Mouse (Mus musculus) splenic B cell, adult 2 months (primary cell): Measurements from ENCODE around the gene Aldh3a2.
"Not testable (repeated sequence)": the region's sequence is repeated elsewhere in the genome, so short reads cannot be mapped to it uniquely, and the experiment has no call there.

Experiments
- DNase-seq: peaks from one replicate; pipeline ENCODE4 v3.0.0-alpha.2; 2011; ENCODE audit warnings: low read depth, low spot score
- H3K27me3 ChIP-seq: 2 replicates; pipeline ENCODE4 v1.6.1; 2012; ENCODE audit warnings: mild to moderate bottlenecking, low read length, moderate library complexity, mixed read lengths; ENCODE audit not compliant: control insufficient read depth, poor library complexity, insufficient read depth, severe bottlenecking
- H3K36me3 ChIP-seq: 2 replicates; pipeline ENCODE4 v1.6.1; 2012; ENCODE audit warnings: mild to moderate bottlenecking, low read length, moderate library complexity, mixed read lengths; ENCODE audit not compliant: control insufficient read depth, poor library complexity, insufficient read depth, severe bottlenecking

Gene Aldh3a2

DNA sequence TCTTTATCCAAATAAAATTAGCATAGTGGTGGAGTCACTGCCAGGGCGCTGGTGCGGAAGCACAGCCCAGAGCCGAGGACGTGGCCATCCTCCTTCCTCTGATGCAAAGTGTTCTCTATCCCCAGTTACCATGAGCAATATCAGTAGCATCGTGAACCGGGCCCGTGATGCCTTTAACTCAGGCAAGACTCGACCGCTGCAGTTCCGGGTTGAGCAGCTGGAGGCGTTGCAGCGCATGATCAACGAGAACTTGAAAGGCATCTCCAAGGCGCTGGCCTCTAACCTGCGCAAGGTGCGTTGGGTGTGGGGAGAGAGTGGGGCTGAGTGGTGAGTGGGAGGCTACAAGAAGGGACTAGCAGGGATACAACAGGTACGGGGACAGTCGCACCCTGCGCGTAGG lies 55.2 kb downstream of the Aldh3a2 start:
- H3K36me3 ChIP-seq = no peaks in the 10 kb centered on the region
- H3K27me3 ChIP-seq = no peaks in the 10 kb centered on the region
- DNase-seq = peak; percentile 14

GRCm38 (mm10) chr11:61208316-61208715 lies 58.9 kb downstream of the Aldh3a2 start:
- no peaks in the 10 kb centered on the region for H3K36me3 ChIP-seq
- no peaks in the 10 kb centered on the region for H3K27me3 ChIP-seq
- DNase-seq = no peak

GRCm38 (mm10) chr11:61207487-61208246 lies 59.6 kb downstream of the Aldh3a2 start, which contains the start of gene Aldh3a1:
Gene Aldh3a1, plus strand, starts transcription at chr11:61207537.
- no peaks in the 10 kb centered on the region for H3K36me3 ChIP-seq
- DNase-seq = no peak

DNA sequence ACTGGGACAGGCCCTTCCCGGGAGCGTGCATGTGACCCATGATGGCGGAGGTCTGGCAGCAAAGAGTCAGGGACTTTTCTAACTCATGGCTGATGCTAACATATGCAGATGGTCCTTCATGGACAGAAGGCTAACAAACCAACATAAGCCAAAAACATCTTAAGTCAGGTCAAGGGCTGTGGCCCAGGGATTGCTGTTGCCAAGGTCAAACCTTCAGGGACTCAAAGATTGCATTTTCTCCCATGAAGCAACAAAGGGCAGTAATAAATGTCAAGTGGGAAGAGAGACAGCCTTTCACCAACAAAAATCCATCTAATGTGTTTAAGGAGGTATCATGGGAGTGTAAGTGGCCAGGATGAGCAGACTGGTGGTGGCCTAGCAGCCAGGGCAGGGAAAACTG lies 61.1 kb downstream of the Aldh3a2 start:
- H3K36me3 ChIP-seq = no peaks in the 10 kb centered on the region
- DNase-seq = no peak
- no peaks in the 10 kb centered on the region for H3K27me3 ChIP-seq

More at GRCm38 (mm10) chr11:61207487-61208246, 59.6 kb downstream of the Aldh3a2 start, which contains the start of gene Aldh3a1:
- no peaks in the 10 kb centered on the region for H3K27me3 ChIP-seq

DNA sequence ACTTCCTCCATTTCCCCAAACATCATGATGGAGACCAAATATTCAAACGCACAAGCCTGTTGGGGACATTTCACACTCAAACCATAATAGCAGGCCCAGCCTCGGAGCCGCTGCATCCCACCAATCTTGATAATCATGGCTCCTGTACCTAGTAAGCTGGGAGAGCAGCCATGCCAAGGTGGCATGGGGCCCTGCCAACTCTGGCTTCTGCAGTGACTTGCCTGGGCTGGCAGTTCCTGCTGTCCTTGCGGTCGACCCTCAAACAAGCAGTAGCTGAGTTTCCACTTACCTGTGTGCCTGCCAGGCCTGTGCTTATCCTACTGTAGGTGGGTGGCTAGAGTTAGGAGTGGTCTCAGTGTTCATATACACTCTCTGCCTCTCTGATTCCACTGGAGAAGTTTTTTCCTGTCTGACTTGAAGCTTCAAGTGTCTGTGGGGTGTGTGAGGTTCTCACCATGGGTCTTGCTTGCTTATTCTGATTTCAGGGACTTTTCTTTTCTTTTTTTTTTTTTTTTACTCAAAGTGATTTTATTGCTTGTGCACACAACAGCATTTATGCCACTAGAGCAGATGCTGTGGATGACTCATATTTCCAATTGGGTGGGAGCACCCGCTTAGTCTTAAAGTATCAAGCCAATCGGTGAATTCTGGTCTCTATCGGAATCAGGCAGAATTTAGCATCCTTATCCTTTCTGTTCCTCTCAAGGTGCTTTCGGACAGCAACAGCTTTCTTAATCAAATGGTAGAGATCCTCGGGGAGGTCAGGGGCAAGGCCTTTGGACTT lies 61.9 kb downstream of the Aldh3a2 start:
- Histone ChIP-seq H3K27me3 (no peaks in the 10 kb centered on the region), H3K36me3 (no peaks in the 10 kb centered on the region)
- no peak for DNase-seq

GRCm38 (mm10) chr11:61202810-61203209 lies 64.5 kb downstream of the Aldh3a2 start:
- no peak for DNase-seq

DNA sequence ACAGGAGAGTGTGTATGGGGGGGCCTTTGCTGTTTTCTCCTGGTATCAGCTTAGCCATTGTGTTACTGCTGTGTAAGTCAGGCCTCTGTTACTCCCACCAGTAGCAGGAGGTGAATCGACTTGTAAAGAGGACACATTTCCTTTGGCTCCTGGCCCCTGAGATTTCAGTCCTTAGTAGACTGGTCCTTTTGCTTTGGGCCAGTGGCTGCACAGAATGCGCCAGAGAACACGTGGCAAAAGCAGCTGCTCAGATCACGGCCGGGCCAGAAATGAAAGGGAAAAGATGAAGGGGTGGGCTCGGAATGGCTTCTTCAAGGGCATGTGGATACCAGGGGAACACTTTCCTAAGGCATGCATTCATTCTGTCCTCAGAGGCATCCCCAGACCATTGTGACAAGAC lies 65.1 kb downstream of the Aldh3a2 start:
- H3K36me3 ChIP-seq = no peaks in the 10 kb centered on the region
- no peak for DNase-seq
- H3K27me3 ChIP-seq = no peaks in the 10 kb centered on the region

More at GRCm38 (mm10) chr11:61202810-61203209, 64.5 kb downstream of the Aldh3a2 start:
- Histone ChIP-seq H3K27me3 (no peaks in the 10 kb centered on the region), H3K36me3 (no peaks in the 10 kb centered on the region)

DNA sequence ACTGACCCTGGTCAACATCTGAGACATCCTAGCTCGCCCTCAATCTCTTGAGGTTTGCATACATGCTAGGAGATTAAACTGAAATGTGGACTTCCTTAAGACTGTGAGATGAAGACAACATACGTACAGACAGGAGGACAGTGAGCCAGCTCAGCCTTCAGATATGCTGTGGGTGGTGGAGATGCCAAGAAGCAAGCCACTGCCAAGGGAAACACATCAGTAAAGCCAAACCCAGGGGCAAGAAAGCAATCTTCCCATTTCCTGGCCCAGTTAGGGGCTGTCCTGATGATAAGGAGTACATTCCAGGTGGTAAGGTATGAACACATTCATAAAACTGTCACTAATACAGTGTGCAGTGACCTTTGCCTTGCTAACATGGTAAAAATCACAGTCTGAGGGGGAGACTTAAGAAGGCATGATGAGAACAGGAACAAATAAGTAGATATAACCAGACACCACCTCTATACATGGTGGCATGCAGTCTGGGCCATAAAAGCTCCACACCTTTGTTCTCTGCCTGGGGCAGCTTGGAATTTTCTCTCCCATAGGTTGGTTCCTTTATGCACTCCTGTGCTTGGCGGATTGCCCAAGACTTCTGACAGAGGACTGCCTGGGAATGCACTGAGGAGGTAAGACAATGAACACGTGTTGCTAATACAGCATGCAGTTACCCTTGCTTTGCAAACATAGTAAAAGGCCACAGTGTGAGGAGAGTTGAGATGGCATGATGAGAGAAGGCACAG lies 67.5 kb downstream of the Aldh3a2 start:
- Histone ChIP-seq H3K36me3 (no peaks in the 10 kb centered on the region), H3K27me3 (no peaks in the 10 kb centered on the region)
- DNase-seq = no peak

GRCm38 (mm10) chr11:61197935-61198334 lies 69.3 kb downstream of the Aldh3a2 start:
- no peaks in the 10 kb centered on the region for H3K27me3 ChIP-seq
- no peak for DNase-seq
- H3K36me3 ChIP-seq = no peaks in the 10 kb centered on the region

GRCm38 (mm10) chr11:61196616-61197353 lies 70.5 kb downstream of the Aldh3a2 start:
- Histone ChIP-seq H3K36me3 (no peaks in the 10 kb centered on the region), H3K27me3 (no peaks in the 10 kb centered on the region)
- DNase-seq = no peak

DNA sequence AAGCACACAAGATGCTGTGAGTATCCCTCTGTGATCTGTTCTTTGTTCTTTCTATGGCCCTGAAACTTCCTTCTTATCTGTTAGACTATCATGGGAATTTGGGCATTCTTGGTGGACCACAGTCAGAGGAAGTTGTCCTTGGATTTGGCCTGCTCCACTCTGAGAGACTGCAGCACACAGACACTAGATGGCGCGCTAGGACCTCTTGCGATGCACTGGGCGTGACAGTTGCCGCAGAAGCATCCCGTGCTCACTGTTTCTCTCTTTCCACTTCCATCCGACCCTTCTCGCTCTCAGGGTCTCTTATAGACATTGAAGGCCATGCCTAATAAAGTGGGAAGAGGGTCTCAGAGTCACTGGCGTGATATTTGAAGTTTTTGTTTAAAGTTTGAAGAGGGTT lies 73.9 kb downstream of the Aldh3a2 start:
- Histone ChIP-seq H3K27me3 (no peaks in the 10 kb centered on the region), H3K36me3 (no peaks in the 10 kb centered on the region)
- peak; percentile 84 for DNase-seq

GRCm38 (mm10) chr11:61192779-61193178 lies 74.5 kb downstream of the Aldh3a2 start:
- H3K36me3 ChIP-seq = no peaks in the 10 kb centered on the region
- H3K27me3 ChIP-seq = no peaks in the 10 kb centered on the region
- DNase-seq = no peak

DNA sequence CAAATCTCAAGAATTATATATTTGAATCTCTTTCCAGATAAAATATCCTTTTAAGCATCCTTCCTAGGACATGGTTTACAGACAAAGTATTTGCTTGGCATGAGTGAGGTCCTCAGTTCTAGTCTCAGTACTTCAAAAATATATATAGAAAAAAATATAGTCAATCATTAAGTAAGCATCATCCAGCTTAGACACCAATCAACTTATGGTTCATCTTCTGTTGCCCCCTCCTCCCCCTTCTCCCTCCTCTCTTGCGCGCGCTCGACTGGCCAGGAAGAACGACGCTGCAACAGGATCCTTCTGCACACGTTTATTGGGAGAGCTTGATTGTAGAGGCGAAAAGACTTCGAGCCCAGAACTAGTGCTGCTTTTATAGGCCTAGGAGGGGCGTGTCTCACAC lies 75.1 kb downstream of the Aldh3a2 start:
- not testable (repeated sequence) for DNase-seq, H3K27me3 ChIP-seq

DNA sequence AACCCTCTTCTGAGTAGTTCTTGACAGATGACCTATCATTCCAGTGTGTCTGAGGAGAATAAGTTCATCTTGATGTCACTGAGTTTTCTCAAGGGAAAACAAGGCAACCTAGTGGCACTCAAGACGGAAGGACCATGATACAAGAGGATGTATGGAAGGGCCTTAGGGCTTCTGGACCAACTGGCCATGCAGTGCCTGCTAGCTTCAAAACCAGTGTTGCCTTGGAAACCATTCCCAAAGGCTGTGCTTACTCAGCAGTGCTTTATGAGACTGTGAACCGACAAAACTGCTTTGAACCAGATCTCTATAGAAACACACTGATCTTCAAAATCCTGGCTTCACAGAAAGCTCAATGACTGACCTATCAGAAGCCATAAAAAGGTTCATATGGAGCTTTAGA lies 76.5 kb downstream of the Aldh3a2 start:
- DNase-seq = no peak
- no peaks in the 10 kb centered on the region for H3K27me3 ChIP-seq
- H3K36me3 ChIP-seq = no peaks in the 10 kb centered on the region

More for the DNA sequence above, 75.1 kb downstream of the Aldh3a2 start:
- not testable (repeated sequence) for H3K36me3 ChIP-seq
